Mouse (Mus musculus): Measurements from ENCODE around the gene Gnaq. TPM values are rescaled to one million over a fixed set of nuclear protein-coding genes. Genes with fewer than 3 reads are reported as not detected.
A peak's percentile ranks its signal among the peaks of the same experiment; 100 is the strongest.

Gnaq gene
- total RNA-seq, 2 experiments from 2014 or later, result 161 to 168 TPM

GRCm38 (mm10) chr19:16287307-16287706 lies 154.7 kb downstream of the Gnaq start:
- intact Hi-C loops (cut with DNase I), result no loop called here
- no peak for DNase-seq (ENCODE audit: low spot score in 2 of 2)

GRCm38 (mm10) chr19:16287971-16288370 lies 155.3 kb downstream of the Gnaq start:
- no peak for DNase-seq (ENCODE audit: low spot score in 2 of 2)
- intact Hi-C loops (cut with DNase I), result no loop called here

- DNase-seq (ENCODE audit: low spot score in 2 of 2), result no peak
Measured at GRCm38 (mm10) chr19:16291088-16291487, 158.5 kb downstream of the Gnaq start.

GRCm38 (mm10) chr19:16292056-16292608 lies 159.5 kb downstream of the Gnaq start:
- intact Hi-C loops (cut with DNase I), result no loop called here
- DNase-seq (ENCODE audit: low spot score in 2 of 2), result no peak

More at GRCm38 (mm10) chr19:16291088-16291487, 158.5 kb downstream of the Gnaq start:
- intact Hi-C loops (cut with DNase I), result no loop called here

- no peak for DNase-seq (ENCODE audit: low spot score in 2 of 2)
- intact Hi-C loops (cut with DNase I), result no loop called here
Measured at GRCm38 (mm10) chr19:16292978-16293377, 160.3 kb downstream of the Gnaq start.

- intact Hi-C loops (cut with DNase I), result no loop called here
- DNase-seq (ENCODE audit: low spot score in 2 of 2), result no peak
Measured at GRCm38 (mm10) chr19:16300413-16300812, 167.8 kb downstream of the Gnaq start.

- intact Hi-C loops (cut with DNase I), result no loop called here
- no peak for DNase-seq (ENCODE audit: low spot score in 2 of 2)
Measured at GRCm38 (mm10) chr19:16301336-16301735, 168.7 kb downstream of the Gnaq start.

- DNase-seq (ENCODE audit: low spot score in 2 of 2), result no peak
- intact Hi-C loops (cut with DNase I), result no loop called here
Measured at GRCm38 (mm10) chr19:16309031-16309430, 176.4 kb downstream of the Gnaq start.

- intact Hi-C loops (cut with DNase I), result no loop called here
- DNase-seq (ENCODE audit: low spot score in 2 of 2), result no peak
Measured at GRCm38 (mm10) chr19:16314295-16314821, 181.7 kb downstream of the Gnaq start.

GRCm38 (mm10) chr19:16315525-16315924 lies 182.9 kb downstream of the Gnaq start:
- intact Hi-C loops (cut with DNase I), result no loop called here
- DNase-seq (ENCODE audit: low spot score in 2 of 2), result no peak

- no peak for DNase-seq (ENCODE audit: low spot score in 2 of 2)
- intact Hi-C loops (cut with DNase I), result no loop called here
Measured at GRCm38 (mm10) chr19:16318128-16318811, 185.6 kb downstream of the Gnaq start.

GRCm38 (mm10) chr19:16319986-16320385 lies 187.4 kb downstream of the Gnaq start:
- intact Hi-C loops (cut with DNase I), result no loop called here
- no peak for DNase-seq (ENCODE audit: low spot score in 2 of 2)

GRCm38 (mm10) chr19:16322986-16323385 lies 190.4 kb downstream of the Gnaq start:
- intact Hi-C loops (cut with DNase I), result no loop called here

GRCm38 (mm10) chr19:16324239-16324638 lies 191.6 kb downstream of the Gnaq start:
- intact Hi-C loops (cut with DNase I), result no loop called here

More at GRCm38 (mm10) chr19:16322986-16323385, 190.4 kb downstream of the Gnaq start:
- no peak for DNase-seq (ENCODE audit: low spot score in 2 of 2)

GRCm38 (mm10) chr19:16325911-16326310 lies 193.3 kb downstream of the Gnaq start:
- intact Hi-C loops (cut with DNase I), result loop anchor here (5.0 kb wide), 1 partner anchor 189 kb away; no protein-coding TSS in a partner anchor
- DNase-seq (ENCODE audit: low spot score in 2 of 2), result no peak

More at GRCm38 (mm10) chr19:16324239-16324638, 191.6 kb downstream of the Gnaq start:
- DNase-seq (ENCODE audit: low spot score in 2 of 2), result no peak

GRCm38 (mm10) chr19:16327401-16328073 lies 194.9 kb downstream of the Gnaq start:
- DNase-seq (ENCODE audit: low spot score in 2 of 2), result no peak
- intact Hi-C loops (cut with DNase I), result loop anchor here (5.0 kb wide), 1 partner anchor 190 kb away; no protein-coding TSS in a partner anchor

- DNase-seq (ENCODE audit: low spot score in 2 of 2), result peak in 1 of 2 experiments; percentile 36
- intact Hi-C loops (cut with DNase I), result loop anchor here (5.0 kb wide), 1 partner anchor 191 kb away; no protein-coding TSS in a partner anchor
Measured at GRCm38 (mm10) chr19:16328074-16328850, 195.6 kb downstream of the Gnaq start.

- no peak for DNase-seq (ENCODE audit: low spot score in 2 of 2)
- intact Hi-C loops (cut with DNase I), result loop anchor here (5.0 kb wide), 1 partner anchor 192 kb away; no protein-coding TSS in a partner anchor
Measured at GRCm38 (mm10) chr19:16329056-16329455, 196.4 kb downstream of the Gnaq start.

- DNase-seq (ENCODE audit: low spot score in 2 of 2), result no peak
- intact Hi-C loops (cut with DNase I), result loop anchor here (5.0 kb wide), 1 partner anchor 192 kb away; no protein-coding TSS in a partner anchor
Measured at GRCm38 (mm10) chr19:16329648-16330047, 197.0 kb downstream of the Gnaq start.

Data from left cerebral cortex, postnatal 36 days (tissue).